Mouse (Mus musculus) heart, postnatal 4 days (tissue): ENCODE measurements at regions not wholly inside any gene's neighbourhood (a gene's known extent, or its start where the extent isn't known, plus 50 kb on each side); places are given as distances from the start of the nearest gene placed in this dataset.
"Not testable (repeated sequence)": the region's sequence is repeated elsewhere in the genome, so short reads cannot be mapped to it uniquely, and the experiment has no call there.

Experiments
- DNase-seq: peaks from one replicate; pipeline ENCODE4 v3.0.0; 2021

- no peak for DNase-seq
Observed at GRCm38 (mm10) chr14:114485781-114486180, 606.2 kb upstream of the Gpc5 start.

GRCm38 (mm10) chr14:114493371-114493770, 598.6 kb upstream of the Gpc5 start:
- DNase-seq = not testable (repeated sequence)

- no peak for DNase-seq
Observed at GRCm38 (mm10) chr14:114504976-114505375, 587.0 kb upstream of the Gpc5 start.

GRCm38 (mm10) chr14:114547910-114548680, 543.9 kb upstream of the Gpc5 start:
- no peak for DNase-seq

- no peak for DNase-seq
Observed at GRCm38 (mm10) chr14:114549101-114549500, 542.9 kb upstream of the Gpc5 start.

GRCm38 (mm10) chr14:114566411-114567030, 525.5 kb upstream of the Gpc5 start:
- no peak for DNase-seq

- peak; percentile 53 for DNase-seq
Observed at GRCm38 (mm10) chr14:114567673-114568309, 524.2 kb upstream of the Gpc5 start.

- DNase-seq = no peak
Observed at GRCm38 (mm10) chr14:114587367-114588064, 504.5 kb upstream of the Gpc5 start.

GRCm38 (mm10) chr14:114609296-114609695, 482.7 kb upstream of the Gpc5 start:
- no peak for DNase-seq

- no peak for DNase-seq
Observed at GRCm38 (mm10) chr14:114612400-114612799, 479.6 kb upstream of the Gpc5 start.

GRCm38 (mm10) chr14:114656636-114657035, 435.4 kb upstream of the Gpc5 start:
- no peak for DNase-seq

- DNase-seq = no peak
Observed at GRCm38 (mm10) chr14:114662028-114662427, 430.0 kb upstream of the Gpc5 start.

GRCm38 (mm10) chr14:114685133-114685532, 406.9 kb upstream of the Gpc5 start:
- DNase-seq = no peak

- DNase-seq = no peak
Observed at GRCm38 (mm10) chr14:114694930-114695329, 397.1 kb upstream of the Gpc5 start.

GRCm38 (mm10) chr14:114697543-114697942, 394.5 kb upstream of the Gpc5 start:
- no peak for DNase-seq

- DNase-seq = no peak
Observed at GRCm38 (mm10) chr14:114723080-114723479, 368.9 kb upstream of the Gpc5 start.

GRCm38 (mm10) chr14:114767323-114767722, 324.7 kb upstream of the Gpc5 start:
- DNase-seq = no peak

- no peak for DNase-seq
Observed at GRCm38 (mm10) chr14:114776723-114777122, 315.3 kb upstream of the Gpc5 start.

GRCm38 (mm10) chr14:114781821-114782220, 310.2 kb upstream of the Gpc5 start:
- no peak for DNase-seq

- DNase-seq = peak; percentile 72
Observed at GRCm38 (mm10) chr14:114790946-114791830, 300.8 kb upstream of the Gpc5 start.

- DNase-seq = no peak
Observed at GRCm38 (mm10) chr14:114791831-114792224, 300.2 kb upstream of the Gpc5 start.

GRCm38 (mm10) chr14:114804643-114805042, 287.4 kb upstream of the Gpc5 start:
- DNase-seq = no peak
